Mouse (Mus musculus): ENCODE measurements around the gene Opcml.

The Opcml gene

GRCm38 (mm10) chr9:28822060-28822459, 1031.5 kb downstream of the Opcml start:
- no peak for DNase-seq

DNA sequence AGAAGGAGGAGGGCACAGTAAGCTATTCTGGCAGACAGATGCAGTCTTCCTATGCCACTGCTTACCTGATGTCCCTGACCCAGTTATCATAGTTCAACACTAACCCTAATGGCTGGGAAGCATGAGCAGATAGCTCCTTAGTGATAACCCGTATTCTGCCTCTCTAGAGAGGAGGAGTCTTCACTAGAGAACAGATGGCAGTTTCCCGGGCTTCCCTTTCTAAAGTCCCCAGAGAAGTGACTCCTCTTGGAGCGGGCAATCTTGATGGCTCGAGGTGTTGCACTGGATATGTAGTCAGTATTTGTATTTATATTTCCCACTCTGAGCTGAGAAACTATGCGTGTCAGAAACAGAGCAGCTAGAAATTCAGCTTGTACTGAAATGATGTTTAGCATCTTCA, 1031.9 kb downstream of the Opcml start:
- DNase-seq: no peak

GRCm38 (mm10) chr9:28825821-28826220, 1035.2 kb downstream of the Opcml start:
- DNase-seq: no peak

DNA sequence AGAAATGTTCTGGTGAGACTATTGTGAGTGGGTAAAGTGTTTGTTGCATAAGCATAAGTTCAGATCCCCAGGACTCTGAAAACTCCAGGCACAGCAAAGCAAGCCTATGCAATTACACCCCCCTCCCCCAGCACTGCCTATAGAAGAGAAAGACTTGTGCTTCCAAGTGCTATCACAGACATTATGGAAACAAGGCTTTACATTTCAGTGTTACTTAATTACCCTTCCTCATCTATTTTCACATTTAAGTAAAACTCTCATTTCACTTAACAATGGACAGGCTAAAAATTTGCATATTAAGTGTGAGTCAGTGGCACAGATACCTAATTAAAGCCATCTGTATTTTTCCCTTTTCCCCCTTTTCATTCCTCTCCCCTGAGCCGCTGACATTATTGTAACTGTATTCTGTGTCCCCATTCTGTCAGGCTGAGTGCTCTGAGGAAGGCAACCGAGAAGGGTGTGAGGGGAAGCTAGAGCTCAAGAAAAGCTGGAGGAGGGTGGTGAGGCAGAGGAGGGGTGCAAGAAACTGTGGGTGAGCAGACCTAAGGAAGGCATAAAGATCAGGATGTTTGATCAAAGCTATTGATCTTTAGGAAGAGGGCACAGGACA, 1055.5 kb downstream of the Opcml start:
- DNase-seq: no peak

DNA sequence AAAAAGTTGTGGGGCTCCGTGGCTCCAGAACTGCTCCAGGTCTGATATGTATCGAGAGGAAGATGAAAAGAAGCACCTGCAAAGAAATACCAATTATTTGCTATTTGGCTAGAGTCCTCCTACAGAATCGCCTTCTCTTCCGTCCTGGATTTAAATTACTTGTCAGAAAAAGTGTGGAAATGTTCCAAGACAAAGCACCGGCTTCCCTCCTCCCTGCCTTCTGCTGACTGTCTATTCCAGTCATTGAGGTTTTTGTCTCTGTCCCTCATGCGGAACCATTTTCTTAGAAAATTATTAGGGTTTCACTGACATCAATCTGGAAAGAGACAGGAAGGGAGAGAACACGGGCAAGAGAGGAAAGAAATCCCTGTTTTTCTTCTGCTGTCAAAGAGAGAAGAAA, 1065.3 kb downstream of the Opcml start:
- DNase-seq: no peak

DNA sequence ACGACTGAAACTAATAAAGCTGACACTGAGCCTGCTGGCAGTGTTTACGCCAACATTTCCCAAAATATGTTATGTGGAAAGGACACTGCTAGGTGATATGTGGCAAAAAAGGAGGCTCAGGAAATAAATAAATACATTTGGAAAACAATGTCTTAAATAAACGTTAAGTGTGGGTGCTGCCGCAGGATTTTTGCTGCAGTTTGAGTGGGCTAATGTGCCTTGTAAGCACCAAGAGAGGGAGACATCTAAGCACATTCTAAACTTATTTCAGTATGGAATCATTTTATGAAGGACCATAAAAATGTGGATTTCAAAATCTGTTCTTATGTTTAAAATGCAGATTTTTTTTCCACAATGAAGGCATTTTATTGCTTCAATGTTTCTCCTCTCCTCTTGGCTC, 1071.4 kb downstream of the Opcml start:
- no peak for DNase-seq

DNA sequence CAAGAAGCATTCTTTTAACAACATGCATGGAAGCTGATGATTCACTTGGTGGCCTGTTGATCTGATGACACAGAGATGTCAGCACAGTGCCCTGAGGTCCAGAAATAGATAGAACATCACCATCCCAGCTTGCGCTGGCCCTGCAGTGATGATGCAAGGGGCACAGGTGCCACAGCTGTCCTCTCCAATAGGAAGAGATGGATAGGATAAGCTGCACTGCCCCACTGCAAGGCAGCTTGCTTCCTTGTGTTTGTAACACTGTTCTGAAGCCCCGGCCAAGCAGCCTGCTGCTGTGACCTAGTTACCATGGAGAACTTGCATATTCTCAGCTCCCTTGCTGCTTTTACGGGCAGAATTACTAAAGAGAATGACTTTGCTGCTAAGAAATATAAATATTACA, 1076.7 kb downstream of the Opcml start:
- no peak for DNase-seq

DNA sequence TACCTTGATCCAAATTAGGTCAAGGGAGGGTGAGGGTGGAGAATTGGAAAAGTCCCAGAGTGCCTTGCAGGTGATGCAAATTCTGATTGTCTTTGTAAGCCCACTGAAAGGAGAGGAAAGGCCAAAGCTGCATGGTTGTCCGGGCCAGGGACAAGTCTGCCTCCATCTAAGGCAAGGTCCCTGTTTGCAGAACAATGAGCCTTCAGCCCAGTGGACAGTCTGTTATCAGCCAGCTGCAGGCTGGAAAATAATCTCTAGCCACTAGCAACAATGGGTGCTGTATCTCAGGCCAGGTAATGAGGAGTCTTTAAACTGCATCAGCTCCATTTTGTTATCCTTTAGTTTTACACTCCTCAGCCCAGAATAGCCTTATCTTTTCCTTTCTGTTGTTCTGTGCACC, 1079.9 kb downstream of the Opcml start:
- no peak for DNase-seq

DNA sequence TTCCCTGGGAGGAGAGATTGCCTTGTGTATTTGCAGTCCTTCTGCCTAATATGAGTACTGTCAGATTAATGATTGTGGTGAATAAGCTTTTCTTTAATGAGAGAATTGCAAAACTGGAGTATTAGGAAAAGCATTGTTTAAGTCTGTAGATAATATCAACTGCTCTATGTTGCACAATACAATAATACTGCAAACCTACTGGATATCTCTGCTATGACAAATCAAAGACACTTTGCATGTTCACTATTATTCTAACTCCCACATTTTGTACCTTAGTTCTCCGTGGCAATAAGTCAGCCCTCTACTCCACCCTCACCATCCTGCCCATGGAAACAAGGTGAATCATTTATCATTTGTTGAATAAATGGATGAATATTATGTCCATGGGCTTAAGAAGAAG, 1092.0 kb downstream of the Opcml start:
- DNase-seq: no peak

DNA sequence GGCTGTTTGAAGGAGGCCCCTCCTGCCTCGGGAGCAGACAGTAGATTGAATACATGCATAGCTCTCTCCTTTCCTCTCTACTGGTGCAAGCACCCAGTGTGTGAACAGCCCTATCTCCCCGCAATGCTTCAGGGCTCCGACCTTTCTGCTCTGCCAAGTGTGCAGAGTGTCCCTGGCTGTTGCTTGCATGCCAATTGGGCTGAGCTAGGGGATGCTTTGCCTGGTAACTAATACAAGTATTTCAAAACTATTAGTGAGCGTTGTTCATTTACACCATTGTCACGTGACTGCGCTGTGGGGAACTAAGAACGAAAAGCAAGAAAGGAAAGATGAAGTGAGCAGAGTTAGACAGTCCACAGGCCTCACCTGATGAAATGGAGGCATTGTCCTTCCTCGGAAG, 1101.0 kb downstream of the Opcml start:
- no peak for DNase-seq

DNA sequence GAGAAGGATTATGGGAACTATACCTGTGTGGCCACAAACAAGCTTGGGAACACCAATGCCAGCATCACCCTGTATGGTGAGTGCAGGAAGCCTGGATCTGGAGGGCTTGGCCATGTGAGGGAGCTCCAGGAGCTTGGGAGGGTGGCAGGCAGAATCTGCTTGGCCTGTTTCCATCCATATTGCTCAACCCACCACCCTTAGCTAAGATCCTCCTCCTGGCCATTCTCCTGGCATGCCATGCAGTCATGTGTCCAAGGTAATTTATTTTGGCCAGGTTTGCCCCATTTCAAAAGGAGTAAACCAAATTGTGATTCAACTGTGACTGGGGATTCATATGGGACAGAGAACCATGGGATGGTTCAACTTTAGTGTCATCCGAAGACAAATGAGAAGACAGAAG, 1112.7 kb downstream of the Opcml start:
- no peak for DNase-seq

DNA sequence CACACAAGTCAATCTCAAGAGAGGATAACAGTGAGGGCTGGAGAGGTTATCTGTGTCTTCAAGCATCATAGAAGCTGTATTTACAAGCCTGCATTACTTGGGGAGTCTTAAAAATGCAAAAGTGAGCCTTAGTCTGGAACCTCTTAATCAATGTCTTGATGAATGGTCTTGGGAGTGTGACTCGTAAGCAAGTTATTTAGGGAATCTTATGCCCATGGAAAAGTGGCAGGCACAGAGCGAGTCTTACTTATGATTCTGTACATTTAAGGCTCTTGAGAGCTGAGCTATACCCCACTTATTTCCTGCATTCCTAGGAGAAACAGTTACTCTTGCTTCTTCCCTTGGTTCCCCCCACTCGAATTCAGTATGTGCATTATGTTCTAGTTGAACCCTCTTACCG, 1119.2 kb downstream of the Opcml start:
- no peak for DNase-seq

DNA sequence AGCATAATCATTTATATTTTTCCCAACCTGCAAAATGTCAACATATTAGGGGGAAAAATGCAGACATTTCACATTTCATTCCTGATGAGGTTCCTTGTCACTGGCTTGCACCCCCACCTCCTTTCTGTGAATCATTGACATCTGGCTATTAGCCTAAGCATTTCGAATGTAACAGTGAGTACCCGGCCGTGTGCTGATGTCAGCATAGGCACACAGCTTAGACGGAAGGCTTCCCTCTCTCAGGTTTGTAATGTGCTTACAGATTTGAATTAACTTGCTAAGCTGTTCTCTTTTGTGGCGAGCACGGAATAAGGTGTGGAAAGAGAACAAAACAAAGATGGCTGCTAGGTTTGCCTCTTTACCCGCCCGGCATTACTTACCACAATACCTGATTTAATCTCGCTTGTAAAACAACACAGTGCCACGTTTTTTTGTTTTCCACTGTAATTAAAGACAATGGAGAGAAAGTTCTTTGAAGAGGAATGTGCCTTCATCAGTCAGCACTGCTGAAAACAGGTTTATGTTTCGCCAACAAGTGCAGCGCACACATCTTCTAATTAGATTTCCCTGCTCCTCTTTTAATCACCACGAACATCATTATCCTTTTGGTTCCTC, 1121.1 kb downstream of the Opcml start:
- DNase-seq: peak; percentile 7

DNA sequence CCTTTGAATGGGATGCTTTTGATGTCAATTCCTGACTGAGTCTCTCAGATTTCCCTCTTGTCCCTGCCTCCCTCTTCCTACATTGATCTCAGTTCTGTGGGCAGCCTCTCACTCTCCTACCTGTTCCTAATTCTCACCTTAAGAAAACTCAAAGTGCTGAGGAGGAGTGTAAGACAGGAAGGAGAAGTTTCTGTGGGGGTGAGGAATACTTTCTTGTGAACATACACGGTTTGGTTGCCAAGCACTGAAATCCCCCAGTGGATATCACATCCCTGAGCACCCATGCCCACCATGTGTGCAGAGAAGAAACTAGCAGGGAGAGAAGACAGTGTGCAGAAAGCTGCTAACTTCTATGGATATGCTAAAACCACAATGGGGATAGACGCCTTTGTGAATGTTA, 1141.5 kb downstream of the Opcml start:
- DNase-seq: no peak

GRCm38 (mm10) chr9:28937163-28937562, 1146.6 kb downstream of the Opcml start:
- no peak for DNase-seq

- no peak for DNase-seq
These were observed 1147.4 kb downstream of the Opcml start for GRCm38 (mm10) chr9:28937980-28938379.

- DNase-seq: no peak
These were observed 1150.3 kb downstream of the Opcml start for GRCm38 (mm10) chr9:28940901-28941300.

DNA sequence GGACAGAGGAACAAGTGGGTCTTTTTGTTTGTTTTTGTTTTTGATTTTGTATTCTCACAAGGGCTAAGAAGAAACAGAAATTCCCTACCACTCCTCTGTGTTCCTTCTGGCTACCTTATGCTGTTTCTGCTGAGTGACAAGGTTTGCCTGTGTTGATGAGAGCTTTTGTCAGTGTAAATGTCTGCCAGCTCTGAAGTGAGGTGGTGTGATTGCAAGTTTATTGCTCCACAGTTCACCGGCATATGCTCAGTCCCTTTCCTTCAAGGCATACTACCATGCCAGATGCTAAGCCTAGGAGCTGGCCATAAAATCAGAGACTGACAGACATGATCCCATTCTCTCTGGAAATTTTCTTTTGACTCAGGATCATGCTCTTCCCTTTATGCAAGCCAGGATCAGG, 1178.9 kb downstream of the Opcml start:
- DNase-seq: no peak
